21 mouse cellular contexts compared by ENCODE assay signal in the genomic region with DNA sequence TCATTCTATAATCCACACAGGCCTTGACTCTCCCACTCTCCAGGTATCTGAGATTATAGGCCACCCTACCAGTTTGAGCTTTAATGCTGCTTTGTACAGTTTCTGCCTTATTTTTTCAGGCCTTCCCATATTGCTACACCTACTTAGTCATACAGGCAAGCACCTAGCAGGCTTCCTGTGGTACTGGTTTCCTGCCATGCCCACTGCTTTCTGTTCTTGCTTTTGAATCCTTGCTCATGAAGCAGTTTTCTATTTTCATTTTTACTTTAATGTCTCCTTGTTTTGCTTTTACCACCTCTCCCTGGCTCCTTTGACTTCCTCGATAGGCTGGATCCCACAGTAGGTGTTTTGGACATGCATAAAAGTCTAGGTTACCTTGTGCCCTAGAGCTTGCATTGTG. TPM values are rescaled to one million over a fixed set of nuclear protein-coding genes. Genes with fewer than 3 reads are reported as not detected.
A peak's percentile ranks its signal among the peaks of the same experiment; 100 is the strongest.
DNase-seq lines count a peak whose midpoint lies in the region; ATAC-seq and TF ChIP-seq lines count a peak whose summit lies in the region.
"Had no signal": no experiment of that assay in that cellular context is flagged by ENCODE, and none has a peak within 500 bp of the region (broad histone marks: within the 10 kb centered on the region; RNA-seq: fewer than 3 reads in every experiment).

No protein-coding gene starts in this region.

- TF ChIP-seq POLR2A in bone marrow macrophage, adult 2 months (IDR thresholded peaks at IDR 0.05; ENCODE audit: borderline replicate concordance, low read depth, low read length): no peak

- H3K4me1 ChIP-seq in bone marrow macrophage, adult 2 months (ENCODE audit: control insufficient read depth, insufficient read depth, low read length): peaks cover 27% of the 10 kb centered on the region
- H3K4me1 ChIP-seq: forebrain, embryonic 13.5 days; heart, embryonic 15.5 days; hindbrain, embryonic 12.5 days; intestine, embryonic 15.5 days; kidney, embryonic 15.5 days; liver, embryonic 12.5 days had no signal

- peak; percentile 43 for DNase-seq in 3T3-L1 (ENCODE audit: low read depth, low spot score)
- peak; percentile 93 for DNase-seq in 416B (ENCODE audit: low read depth)
- DNase-seq in urinary bladder, postnatal 25 days (ENCODE audit: low spot score): no peak
- no peak for DNase-seq in lung, postnatal 25 days (ENCODE audit: low spot score)
- no peak for DNase-seq in gastrocnemius, postnatal 25 days
- no peak for DNase-seq in right cerebral cortex, postnatal 4 days
- DNase-seq: adrenal gland, postnatal 36 days; cerebellum, adult 9-11 months; embryo, embryonic 11 days; left cerebral cortex, postnatal 4 days; right cerebral cortex, adult 18-20 months; thymus, postnatal 4 days had no signal

- peak overlapping the region; percentile 34 for H3K27ac ChIP-seq in bone marrow macrophage, adult 2 months (ENCODE audit: insufficient read depth, low read depth, low read length)
- H3K27ac ChIP-seq: forebrain, embryonic 13.5 days; heart, embryonic 15.5 days; hindbrain, embryonic 12.5 days; intestine, embryonic 15.5 days; kidney, embryonic 15.5 days; liver, embryonic 12.5 days; stomach, postnatal 0 days had no signal

- H3K4me3 ChIP-seq in bone marrow macrophage, adult 2 months (ENCODE audit: insufficient read depth, low read length): no peak overlapping the region
- H3K4me3 ChIP-seq: forebrain, embryonic 13.5 days; heart, embryonic 15.5 days; hindbrain, embryonic 12.5 days; intestine, embryonic 15.5 days; kidney, embryonic 15.5 days; liver, embryonic 12.5 days had no signal

- TF ChIP-seq CTCF in bone marrow macrophage, adult 2 months (IDR thresholded peaks at IDR 0.05; ENCODE audit: low read depth, low read length): no peak

- ATAC-seq in megakaryocyte, adult 5-6 weeks (ENCODE audit: poor library complexity, severe bottlenecking): peak; percentile 70
- ATAC-seq: forebrain, embryonic 13.5 days; intestine, embryonic 15.5 days; liver, embryonic 12.5 days had no signal

RNA-seq across cellular contexts. Expression of a gene that starts 14.3 kb away (rescaled TPM):
- 112 and 121 TPM in 2 replicates for polyA plus RNA-seq in bone marrow macrophage, adult 2 months (2012; ENCODE audit: insufficient read depth, insufficient read length, missing spikeins)
- total RNA-seq in megakaryocyte, adult 5-6 weeks (2015): 272 and 276 TPM in 2 replicates
- 147 and 155 TPM in 2 replicates for total RNA-seq in megakaryocyte, adult 5-6 weeks (2017)
- 10 to 100 TPM; 36.8 to 47.8 TPM for total RNA-seq in gastrocnemius, postnatal 25 days (2021)

Comparison
In these comparisons a context has a peak if more than half of its experiments do, and no peak if none do; other contexts are left out.
1. DNase-seq: peak in 3T3-L1 (single experiment) and 416B (single experiment); none in urinary bladder, postnatal 25 days (single experiment), lung, postnatal 25 days (single experiment), gastrocnemius, postnatal 25 days (single experiment) and right cerebral cortex, postnatal 4 days (single experiment).